Mouse (Mus musculus) spleen, postnatal 14 days (tissue): Measurements from ENCODE around the gene Rmdn2.

ENCODE experiments used
- DNase-seq, 2 experiments: peaks; one replicate each; pipeline ENCODE4 v3.0.0; 2021 to 2022; ENCODE audit warnings: low spot score in 2 of 2

Rmdn2 gene

GRCm38 (mm10) chr17:79611545-79611944 lies at the start of gene Rmdn2:
Gene Rmdn2, plus strand, starts transcription at chr17:79611863.
- no peak for DNase-seq

GRCm38 (mm10) chr17:79563067-79563620 lies 48.5 kb upstream of the Rmdn2 start:
- DNase-seq, result no peak

GRCm38 (mm10) chr17:79563721-79564120 lies 47.9 kb upstream of the Rmdn2 start:
- DNase-seq, result no peak

GRCm38 (mm10) chr17:79565241-79565961 lies 46.3 kb upstream of the Rmdn2 start:
- DNase-seq, result no peak

GRCm38 (mm10) chr17:79568401-79568800 lies 43.3 kb upstream of the Rmdn2 start:
- DNase-seq, result no peak

- no peak for DNase-seq
Observed at GRCm38 (mm10) chr17:79578328-79578727, 33.3 kb upstream of the Rmdn2 start.

- DNase-seq, result peak in 1 of 2 experiments; percentile 52
Observed at GRCm38 (mm10) chr17:79580264-79580920, 31.3 kb upstream of the Rmdn2 start.

- no peak for DNase-seq
Observed at GRCm38 (mm10) chr17:79583466-79583865, 28.2 kb upstream of the Rmdn2 start.

GRCm38 (mm10) chr17:79584246-79584800 lies 27.3 kb upstream of the Rmdn2 start:
- DNase-seq, result no peak

GRCm38 (mm10) chr17:79589913-79590312 lies 21.8 kb upstream of the Rmdn2 start:
- DNase-seq, result no peak

- no peak for DNase-seq
Observed at GRCm38 (mm10) chr17:79595996-79596395, 15.7 kb upstream of the Rmdn2 start.

GRCm38 (mm10) chr17:79598151-79598550 lies 13.5 kb upstream of the Rmdn2 start:
- no peak for DNase-seq

- DNase-seq, result no peak
Observed at GRCm38 (mm10) chr17:79598596-79599577, 12.8 kb upstream of the Rmdn2 start.

GRCm38 (mm10) chr17:79600108-79600507 lies 11.6 kb upstream of the Rmdn2 start:
- no peak for DNase-seq

- no peak for DNase-seq
Observed at GRCm38 (mm10) chr17:79602381-79602780, 9.3 kb upstream of the Rmdn2 start.

- DNase-seq, result no peak
Observed at GRCm38 (mm10) chr17:79603427-79603826, 8.2 kb upstream of the Rmdn2 start.

GRCm38 (mm10) chr17:79605794-79606193 lies 5.9 kb upstream of the Rmdn2 start:
- DNase-seq, result no peak

GRCm38 (mm10) chr17:79609697-79610096 lies 2.0 kb upstream of the Rmdn2 start:
- no peak for DNase-seq

GRCm38 (mm10) chr17:79610163-79610755 lies 1.4 kb upstream of the Rmdn2 start:
- no peak for DNase-seq

GRCm38 (mm10) chr17:79614691-79615588 lies 3.3 kb downstream of the Rmdn2 start:
- peak; percentile 29 to 58 for DNase-seq
